Mouse (Mus musculus): ENCODE data around the gene Krt1.

Gene Krt1

GRCm38 (mm10) chr15:101850694-101851093, at the start of gene Krt1:
Krt1 (minus strand) TSS chr15:101850794.
- no peak for DNase-seq

- no peak for DNase-seq
Measured at GRCm38 (mm10) chr15:101895216-101895615, 44.6 kb upstream of the Krt1 start.

GRCm38 (mm10) chr15:101892820-101893219, 42.2 kb upstream of the Krt1 start, which contains the start of gene Krt76:
Krt76 (minus strand) TSS chr15:101892920.
- DNase-seq = no peak

GRCm38 (mm10) chr15:101879776-101880175, 29.2 kb upstream of the Krt1 start:
- no peak for DNase-seq

- no peak for DNase-seq
Measured at GRCm38 (mm10) chr15:101878041-101878440, 27.4 kb upstream of the Krt1 start.

- no peak for DNase-seq
Measured at GRCm38 (mm10) chr15:101874383-101874782, 23.8 kb upstream of the Krt1 start.

GRCm38 (mm10) chr15:101873231-101873630, 22.6 kb upstream of the Krt1 start:
- DNase-seq = no peak

- peak; percentile 53 for DNase-seq
Measured at GRCm38 (mm10) chr15:101869431-101869830, 18.8 kb upstream of the Krt1 start, which contains the start of gene Krt77. Krt77 (minus strand) TSS chr15:101869705.

- DNase-seq = no peak
Measured at GRCm38 (mm10) chr15:101866754-101867153, 16.2 kb upstream of the Krt1 start.

- no peak for DNase-seq
Measured at GRCm38 (mm10) chr15:101860421-101861130, 10.0 kb upstream of the Krt1 start.

- peak; percentile 61 for DNase-seq
Measured at GRCm38 (mm10) chr15:101859735-101860170, 9.2 kb upstream of the Krt1 start.

- DNase-seq = no peak
Measured at GRCm38 (mm10) chr15:101858673-101859425, 8.3 kb upstream of the Krt1 start.

GRCm38 (mm10) chr15:101856696-101857095, 6.1 kb upstream of the Krt1 start:
- DNase-seq = no peak

GRCm38 (mm10) chr15:101855732-101856131, 5.1 kb upstream of the Krt1 start:
- DNase-seq = no peak

- DNase-seq = no peak
Measured at GRCm38 (mm10) chr15:101854294-101854693, 3.7 kb upstream of the Krt1 start.

- DNase-seq = no peak
Measured at GRCm38 (mm10) chr15:101852571-101852970, 2.0 kb upstream of the Krt1 start.

GRCm38 (mm10) chr15:101845971-101846403, 4.6 kb downstream of the Krt1 start:
- DNase-seq = peak; percentile 59

GRCm38 (mm10) chr15:101843192-101843591, 7.4 kb downstream of the Krt1 start:
- no peak for DNase-seq

GRCm38 (mm10) chr15:101834784-101835328, 15.7 kb downstream of the Krt1 start:
- DNase-seq = no peak

- no peak for DNase-seq
Measured at GRCm38 (mm10) chr15:101833131-101833530, 17.5 kb downstream of the Krt1 start.

- no peak for DNase-seq
Measured at GRCm38 (mm10) chr15:101829441-101829840, 21.2 kb downstream of the Krt1 start.

GRCm38 (mm10) chr15:101821786-101822185, 28.8 kb downstream of the Krt1 start:
- no peak for DNase-seq

- DNase-seq = no peak
Measured at GRCm38 (mm10) chr15:101817875-101818274, 32.7 kb downstream of the Krt1 start, which contains the start of gene Krt2. Krt2 (minus strand) TSS chr15:101818169.

Data from right cerebral cortex, postnatal 14 days (tissue).